Mouse (Mus musculus): ENCODE measurements at regions not wholly inside any gene's neighbourhood (a gene's known extent, or its start where the extent isn't known, plus 50 kb on each side); places are given as distances from the start of the nearest gene placed in this dataset.

DNA sequence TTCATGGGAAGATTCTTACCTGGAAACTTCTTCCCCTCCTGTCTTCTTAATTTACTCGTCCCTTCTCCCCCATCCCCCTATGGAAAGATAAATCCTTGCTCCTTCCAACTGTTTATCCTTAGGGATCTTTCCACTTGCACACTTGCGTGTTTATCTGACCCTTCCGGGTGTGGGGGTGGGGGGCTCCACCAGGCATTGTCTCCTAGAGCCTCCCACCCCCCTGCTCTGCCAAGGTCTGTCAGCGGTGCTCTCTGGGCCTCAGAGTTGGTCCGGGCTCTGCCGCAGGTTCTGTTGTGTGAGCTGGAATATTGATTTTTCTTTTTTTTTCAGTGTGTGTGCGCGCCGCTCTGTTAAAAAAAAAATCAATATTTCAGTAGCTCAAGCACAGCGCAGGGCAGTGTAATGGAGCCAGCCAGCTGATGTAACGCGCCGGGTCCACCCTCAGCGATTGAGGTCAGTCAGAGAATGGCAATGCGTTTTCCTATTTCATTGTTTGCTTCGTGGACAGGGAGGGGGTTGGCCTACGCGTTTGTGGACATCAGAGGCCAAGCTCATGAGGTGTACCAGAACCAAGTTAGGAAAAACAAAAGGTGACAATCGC lies 160.2 kb upstream of the Nfe2l3 start:
- no peak for DNase-seq (ENCODE audit: low spot score)

DNA sequence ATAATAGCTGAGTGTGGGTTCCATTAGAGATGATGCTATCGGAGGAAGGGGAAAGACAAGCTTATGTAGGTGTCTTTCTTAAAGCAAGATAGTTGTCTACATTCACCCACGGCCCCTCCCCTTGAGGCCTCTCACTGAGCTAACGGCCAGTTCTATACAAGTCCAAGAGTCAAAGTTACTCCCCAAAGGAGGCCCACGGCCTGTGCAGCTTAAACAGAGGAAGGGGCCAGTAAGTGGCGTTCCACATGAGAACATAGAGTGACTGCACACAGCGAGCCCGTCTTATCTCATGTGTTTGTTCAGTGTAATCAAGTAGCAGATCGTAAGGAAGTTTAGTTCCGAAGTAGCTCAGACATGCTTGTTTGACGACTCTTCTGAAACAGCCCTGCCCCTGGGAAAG lies 153.0 kb upstream of the Nfe2l3 start:
- no peak for DNase-seq (ENCODE audit: low spot score)

DNA sequence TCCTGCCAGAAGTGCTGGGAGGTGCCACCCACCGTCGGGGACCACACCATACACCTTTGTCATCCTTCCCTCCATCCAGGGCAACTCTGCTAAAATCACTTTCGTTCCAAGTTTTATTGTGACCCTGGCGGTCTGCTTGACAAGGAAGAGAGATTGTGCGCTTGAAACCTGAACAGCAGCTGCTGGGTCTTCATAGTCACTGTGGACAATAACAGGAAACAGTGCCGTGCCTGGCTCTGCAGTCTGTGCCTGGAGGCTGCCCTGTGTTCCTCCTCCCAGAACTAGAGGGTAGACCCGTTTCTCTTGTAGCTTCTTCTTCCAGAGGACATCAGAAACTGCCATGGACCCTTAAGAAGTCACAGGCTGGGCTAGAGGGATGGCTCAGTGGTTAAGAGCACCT lies 152.2 kb upstream of the Nfe2l3 start:
- DNase-seq (ENCODE audit: low spot score) = no peak

DNA sequence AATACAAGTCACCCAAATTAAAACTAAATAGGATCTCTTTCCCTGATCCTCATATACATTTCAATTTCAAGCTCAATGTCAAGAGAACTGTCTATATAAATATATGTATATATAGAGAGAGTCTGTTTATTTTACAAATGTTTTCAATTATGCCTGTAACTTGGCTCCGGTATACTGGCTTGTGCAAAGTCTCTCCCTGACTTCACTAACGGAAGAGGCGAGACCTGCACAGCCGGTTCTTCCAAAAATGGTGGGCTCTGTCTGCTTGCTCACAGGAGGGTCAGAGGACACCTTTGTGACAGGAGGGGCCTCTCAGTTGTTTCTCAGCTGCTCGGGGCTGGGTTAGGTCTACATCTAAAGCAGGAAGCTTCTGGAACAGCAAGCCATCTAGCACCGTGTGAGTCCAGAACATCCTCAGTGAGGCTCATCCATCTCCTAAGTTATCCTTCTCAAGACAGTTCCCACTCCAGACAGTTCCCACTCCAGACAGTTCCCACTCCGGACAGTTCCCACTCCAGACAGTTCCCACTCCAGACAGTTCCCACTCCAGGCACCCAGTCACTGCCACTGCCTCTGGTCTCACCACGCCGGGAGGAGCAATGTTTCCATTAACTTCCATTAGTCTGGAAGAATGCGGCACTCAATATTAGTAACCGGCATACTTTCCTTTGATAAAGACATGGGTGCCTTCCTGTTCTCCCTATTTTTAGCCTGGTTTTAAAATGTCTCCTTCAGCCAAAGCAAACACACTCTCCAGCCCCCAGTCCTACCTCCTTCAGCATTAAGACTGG lies 148.4 kb upstream of the Nfe2l3 start:
- DNase-seq (ENCODE audit: low spot score) = no peak

DNA sequence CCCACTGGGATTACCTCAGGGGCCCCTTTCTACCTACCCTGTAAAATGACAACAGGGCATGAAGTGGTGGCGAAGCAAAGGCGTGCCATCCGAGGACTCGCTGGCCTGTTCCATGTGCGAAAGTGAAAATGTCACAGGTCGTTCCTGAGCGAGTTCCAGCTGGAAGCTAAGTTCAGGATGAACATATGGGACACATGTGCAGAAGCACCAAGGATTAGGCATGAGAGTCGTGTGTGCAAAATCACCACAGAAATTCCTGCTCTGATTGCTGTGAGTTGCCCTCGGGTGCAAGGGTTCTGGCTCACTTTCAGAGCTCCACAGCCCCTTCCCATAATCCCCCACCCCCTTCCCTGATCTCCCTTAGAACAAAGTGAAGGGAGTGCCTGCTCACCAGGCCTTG lies 147.6 kb upstream of the Nfe2l3 start:
- no peak for DNase-seq (ENCODE audit: low spot score)

DNA sequence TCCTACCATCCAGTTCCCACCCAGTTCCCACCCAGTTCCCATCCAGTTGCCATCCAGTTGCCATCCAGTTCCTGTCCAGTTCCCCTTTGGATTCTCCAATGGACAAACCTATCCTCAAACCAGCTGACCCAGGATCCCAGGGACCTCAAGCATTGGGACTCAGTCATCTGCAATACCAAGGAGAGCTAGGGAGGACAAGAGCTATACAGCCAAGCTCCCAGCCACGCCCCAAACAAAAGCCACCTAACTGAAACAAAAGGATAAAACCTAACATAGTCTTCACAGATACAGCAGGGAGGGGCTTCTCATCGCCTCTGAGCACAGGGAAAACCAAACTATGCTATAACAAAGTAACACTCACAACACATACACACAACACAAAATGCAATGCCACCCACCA lies 145.6 kb upstream of the Nfe2l3 start:
- DNase-seq (ENCODE audit: low spot score) = no peak

DNA sequence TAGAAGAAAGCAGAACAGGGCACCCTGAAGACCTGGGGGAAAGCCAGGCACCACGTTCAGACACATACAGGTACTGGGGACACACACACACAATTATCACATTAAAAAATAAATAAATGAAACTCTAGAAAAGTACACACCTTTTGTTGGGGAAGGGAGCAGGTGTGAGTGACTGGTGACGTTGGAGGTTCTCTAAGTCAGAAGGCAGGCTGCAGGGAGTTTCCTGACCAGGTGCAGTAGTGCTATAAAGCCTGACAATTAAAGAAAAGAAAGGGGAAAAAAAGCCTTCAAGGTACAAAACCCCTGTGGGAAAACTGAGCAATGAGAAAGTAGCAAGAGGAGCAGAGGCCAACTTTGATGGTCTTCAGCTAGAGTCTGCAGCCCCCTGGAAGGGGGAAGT lies 145.1 kb upstream of the Nfe2l3 start:
- DNase-seq (ENCODE audit: low spot score) = no peak

DNA sequence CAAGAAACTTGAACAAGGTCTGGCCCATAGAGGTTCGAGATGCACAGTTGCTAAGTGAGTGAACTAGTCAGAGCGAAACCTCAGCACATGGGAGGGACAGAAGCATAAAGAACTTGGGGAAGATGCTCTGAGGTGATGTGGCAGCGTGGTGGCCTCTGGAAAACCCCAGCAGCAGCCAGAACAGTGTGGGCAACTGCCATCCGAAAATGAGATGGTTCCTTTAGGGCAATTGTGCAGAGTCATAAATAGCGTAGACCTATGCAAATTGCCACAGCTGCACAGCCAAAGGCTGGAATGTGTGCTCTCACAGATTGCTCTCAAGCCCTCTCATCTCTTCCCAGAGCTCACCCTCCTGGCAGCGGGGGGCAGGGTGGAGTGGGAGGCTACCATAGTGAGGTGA lies 144.7 kb upstream of the Nfe2l3 start:
- DNase-seq (ENCODE audit: low spot score) = no peak

DNA sequence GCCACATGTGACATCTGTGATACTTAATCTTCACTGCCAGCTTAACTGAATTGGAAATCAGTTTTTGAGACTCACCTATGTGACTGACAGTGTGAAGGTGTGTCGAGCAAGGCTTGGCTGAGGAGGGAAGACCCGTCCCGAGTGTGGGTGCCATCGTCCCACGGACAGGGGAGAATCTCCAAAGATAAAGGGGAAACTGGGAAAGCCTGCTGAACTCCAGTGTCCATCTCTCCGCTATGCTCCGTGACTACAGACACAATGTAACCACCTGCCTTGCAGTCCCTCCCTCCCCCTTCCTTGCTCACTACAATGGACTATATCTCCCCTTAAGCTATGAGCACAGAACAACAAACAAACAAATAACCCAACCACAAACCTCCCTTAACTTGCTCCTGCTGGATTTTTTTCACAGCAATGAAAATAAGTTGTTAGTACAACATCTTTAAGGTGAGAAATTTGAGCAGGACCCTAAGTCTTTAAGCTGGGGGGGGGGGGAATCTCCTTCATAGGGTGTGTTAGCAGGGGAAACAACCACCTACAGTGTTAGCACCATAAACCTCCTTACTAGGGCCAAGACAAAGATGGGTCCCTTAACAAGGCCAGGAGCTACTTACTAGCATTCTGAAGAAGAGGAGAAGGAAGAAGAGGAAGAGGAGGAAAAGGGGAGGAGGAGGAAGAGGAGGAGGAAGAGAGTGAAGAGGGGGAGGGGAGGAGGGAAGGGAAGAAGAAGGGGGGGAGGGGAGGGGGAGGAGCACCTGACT lies 144.0 kb upstream of the Nfe2l3 start:
- DNase-seq (ENCODE audit: low spot score) = no peak

DNA sequence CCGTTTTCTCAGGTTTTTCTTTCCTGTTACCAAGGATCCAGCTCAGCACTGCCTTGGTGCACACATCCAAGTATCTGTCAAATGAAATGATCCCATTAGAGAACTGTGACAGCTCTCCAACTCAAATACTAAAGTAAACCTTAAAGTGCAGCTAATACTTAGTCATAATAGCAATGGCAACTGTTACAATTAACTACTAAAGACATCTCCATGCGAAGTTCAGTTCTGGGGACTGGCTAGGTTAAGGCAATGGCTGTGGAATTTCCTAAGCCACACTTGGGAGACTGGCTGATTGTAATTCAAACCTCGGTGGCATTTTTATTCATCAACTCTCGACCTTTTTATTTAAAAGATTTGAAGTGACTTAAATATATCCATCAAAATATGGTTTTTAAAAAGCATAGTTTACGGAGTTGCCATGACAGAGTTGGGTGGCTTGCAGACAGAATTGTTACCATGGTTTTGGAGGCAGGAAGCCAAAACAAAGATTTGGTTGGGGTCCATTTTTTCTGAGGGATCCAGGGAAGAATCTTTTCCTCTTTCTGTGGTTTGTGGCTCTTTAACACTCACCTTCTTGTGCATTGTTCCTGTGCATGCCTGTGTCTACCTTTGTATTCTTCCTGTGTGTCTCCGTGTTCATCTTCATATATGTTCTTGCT lies 143.3 kb upstream of the Nfe2l3 start:
- no peak for DNase-seq (ENCODE audit: low spot score)

DNA sequence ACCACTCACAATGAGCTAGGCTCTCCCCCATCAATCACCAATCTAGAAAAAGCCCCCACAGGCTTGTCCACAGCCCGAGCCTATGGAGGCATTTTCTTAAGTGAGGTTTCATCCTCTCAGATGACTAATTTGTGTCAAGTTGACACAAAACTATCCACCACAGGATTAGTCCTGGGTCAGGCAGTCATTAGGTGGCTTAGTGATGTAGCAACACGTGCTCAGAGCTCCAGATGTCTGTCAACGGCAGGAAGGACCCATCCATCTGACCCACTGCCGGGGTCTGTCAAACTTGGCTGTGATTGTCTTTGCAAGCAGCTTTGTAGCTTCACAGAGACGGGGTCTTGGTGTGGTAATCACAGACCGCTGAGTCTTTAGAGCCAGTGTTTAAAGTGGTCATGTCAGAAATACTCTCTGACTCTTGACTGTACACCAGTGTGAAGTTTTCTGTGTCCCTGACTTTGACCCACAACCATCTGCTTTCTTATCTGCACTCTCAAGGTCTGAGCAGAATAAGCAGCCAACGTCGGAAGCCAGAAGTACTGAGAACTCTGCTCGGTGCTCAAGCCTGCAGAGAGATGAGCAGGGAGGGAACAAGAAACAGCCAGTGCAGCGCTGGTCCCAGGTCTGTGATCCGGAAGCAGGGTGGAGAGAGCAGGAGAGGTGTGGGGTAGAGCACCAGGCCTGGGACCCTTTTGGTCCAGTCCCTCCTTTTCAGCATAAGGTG lies 131.6 kb upstream of the Nfe2l3 start:
- no peak for DNase-seq (ENCODE audit: low spot score)

DNA sequence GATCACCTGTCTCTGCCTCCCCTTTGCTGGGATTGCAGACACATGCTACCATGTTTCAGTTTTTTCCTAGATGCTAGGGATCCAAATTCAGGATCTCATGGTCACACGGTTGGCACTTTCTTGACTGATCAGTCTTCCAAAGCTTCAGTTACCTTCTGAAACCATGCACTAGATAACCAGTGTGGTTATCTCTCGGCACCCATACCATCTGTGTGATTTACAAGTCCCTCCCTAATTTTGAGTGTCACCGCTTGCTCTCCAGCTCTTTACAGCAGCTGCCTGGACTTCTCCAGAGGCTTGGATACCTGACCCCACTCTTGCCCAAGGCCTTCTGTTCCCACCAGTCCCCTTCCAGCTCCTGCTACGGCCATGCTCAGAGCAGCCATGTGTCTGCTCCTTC lies 130.6 kb upstream of the Nfe2l3 start:
- no peak for DNase-seq (ENCODE audit: low spot score)

DNA sequence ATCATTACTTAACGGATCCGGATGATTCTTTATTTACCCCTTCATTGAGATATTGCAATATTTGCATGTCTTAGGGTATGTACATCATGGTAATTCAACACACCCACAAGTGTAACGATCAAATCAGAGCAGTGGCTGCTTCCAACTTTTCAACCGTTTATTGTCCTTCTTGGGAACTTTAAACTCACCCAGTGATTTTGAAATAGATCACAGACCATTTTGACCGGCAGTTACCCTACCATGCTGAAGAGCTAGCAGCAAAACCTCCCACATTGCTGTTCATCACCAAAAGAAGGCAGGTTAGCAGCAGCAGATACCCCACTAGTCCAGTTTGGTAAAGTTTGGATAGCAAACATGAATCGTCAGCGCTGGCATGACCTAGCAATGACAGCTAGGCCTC lies 130.2 kb upstream of the Nfe2l3 start:
- no peak for DNase-seq (ENCODE audit: low spot score)

DNA sequence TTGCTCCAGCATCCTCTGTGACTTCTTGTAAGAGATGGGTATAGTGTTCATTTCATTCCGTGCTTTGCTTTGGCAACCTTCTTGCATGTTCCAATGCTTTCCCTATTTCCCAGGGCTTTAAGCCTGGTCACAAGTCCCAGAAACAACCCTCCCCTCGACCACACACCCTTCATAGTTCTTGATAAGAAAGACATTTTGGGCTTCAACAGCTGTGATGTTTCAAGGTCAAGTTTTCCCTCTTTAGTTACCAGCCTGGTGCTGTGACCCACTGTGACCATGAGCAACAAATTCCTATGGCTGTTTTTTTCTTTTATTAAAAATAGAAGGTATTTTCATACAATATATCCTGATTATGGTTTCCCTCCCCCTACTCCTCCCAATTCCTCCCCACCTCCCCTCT lies 114.1 kb upstream of the Nfe2l3 start:
- DNase-seq (ENCODE audit: low spot score) = no peak

DNA sequence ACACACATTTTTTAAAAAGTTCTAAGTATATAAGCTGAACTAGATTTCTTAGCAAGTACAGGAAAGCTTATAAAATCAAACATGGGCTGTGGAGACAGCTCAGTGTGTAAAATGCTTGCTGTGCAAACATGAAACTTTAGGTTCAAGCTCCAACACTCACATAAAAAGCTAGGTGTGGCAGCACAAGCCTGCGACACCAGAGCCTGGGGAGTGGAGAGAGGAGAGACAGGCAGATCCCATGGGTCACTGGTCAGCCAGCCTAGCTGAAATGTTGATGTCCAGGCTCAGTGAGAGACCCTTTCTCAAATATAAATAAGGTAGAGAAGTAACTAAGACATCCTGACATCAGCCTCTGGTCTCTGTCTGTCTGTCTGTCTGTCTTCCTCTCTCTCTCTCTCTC lies 112.5 kb upstream of the Nfe2l3 start:
- DNase-seq (ENCODE audit: low spot score) = no peak

DNA sequence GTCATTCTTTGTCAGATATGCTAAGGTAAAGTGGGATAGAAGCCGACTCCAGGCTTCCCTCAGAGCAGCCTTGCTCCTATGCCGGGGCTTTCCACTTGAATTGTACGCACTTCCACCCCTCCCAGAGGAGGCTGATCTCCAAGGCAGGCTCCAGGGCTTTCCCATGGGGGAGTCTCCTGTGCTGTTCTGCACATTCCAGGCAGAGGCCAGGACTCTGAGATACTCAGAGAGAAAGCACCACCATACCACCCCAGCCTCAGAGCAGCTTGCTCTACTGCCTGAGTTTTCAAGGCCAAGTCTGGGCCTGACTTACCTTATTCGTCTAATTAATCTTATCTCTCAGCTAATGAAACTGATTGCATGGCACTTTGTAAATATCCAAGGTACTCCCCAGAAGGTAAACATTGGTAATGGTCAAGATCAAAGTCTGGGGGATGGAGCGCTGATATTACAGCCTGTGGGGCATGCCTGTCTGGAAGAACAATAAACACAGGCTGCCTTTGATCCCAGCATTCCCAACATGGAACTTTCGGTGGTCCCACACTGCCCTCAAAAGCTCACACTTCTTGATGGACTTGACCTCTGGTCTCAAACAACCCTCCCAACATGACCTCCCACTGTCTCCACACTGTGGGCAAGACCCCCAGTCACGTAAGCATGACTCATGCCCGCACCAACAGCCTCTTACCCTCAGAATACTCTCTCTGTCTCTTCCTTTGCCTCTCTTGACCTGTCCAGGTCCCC lies 111.6 kb upstream of the Nfe2l3 start:
- no peak for DNase-seq (ENCODE audit: low spot score)

DNA sequence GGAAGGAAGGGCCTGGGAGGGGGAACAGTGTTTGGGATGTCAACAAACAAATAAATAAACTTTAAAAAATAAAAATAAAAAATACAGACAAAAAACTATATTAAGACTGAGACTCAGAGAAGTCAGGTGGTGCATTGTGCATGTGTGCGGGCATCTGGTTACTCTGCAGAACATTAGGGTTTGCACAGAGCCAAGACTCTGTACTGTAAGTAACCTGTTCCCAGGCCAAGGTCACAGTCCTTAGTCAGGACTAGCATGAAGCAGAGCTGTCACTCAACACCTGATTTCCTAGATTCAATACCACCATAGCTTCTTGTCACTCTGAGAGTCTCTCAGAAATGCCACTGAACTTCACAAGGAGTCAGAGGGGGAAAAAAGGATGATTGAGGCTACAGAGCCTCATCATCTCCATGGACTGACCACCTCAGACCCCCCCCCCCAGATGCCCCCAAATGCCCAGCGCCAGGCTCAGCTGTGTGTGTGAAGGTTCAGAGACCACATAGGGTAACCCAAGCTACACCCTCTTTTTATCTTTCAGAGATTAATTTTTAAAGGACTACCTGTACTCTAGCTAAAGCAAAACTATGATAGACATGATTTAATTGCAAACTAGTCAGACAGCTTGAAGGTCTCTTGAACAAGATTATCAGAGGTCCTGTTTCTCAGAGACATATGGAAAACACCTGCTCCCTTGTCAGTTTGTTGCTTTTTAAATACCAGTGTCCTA lies 106.2 kb upstream of the Nfe2l3 start:
- DNase-seq (ENCODE audit: low spot score) = no peak

DNA sequence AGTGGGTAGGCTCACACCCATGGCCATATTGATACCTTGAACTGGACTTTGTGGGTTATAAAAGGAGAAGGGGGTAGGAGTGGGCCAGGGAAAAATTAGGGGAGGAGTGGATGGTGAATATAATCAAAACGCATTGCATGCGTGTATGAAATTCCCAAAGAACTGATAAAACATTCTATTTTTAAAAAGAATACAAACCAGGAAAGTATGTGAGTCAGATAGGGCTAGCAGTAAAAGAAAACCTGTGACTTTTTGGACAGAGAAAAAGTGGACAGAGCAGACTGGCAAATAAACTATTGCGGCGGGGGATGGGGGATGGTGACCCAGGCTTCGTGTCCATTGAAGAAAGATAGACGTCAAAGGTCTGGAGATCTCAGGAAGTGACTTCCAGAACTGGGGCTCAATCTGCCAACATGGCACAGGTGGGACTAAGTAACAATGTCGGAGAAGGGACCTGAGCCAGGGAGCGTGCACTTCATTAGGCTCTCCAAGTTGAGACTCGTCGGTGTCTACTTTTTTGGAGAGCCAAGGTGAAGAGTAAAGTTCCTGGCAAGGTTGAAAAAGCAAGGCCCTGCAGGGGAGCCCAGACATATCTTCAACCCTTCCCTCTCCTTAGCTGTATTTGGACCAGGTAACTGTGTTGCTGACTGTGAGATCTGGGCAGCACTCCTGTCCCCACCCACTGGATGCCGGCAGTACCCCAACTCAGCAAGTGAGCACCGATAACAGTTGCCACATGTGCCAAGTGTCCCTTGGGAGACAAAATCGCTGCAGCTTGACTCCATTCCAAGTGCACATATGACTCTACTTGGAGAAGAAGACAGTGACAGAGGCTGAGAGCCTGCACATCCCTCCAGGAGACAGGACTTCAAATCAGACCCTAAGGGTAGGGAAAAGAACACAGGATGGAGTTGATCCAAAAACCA lies 103.1 kb upstream of the Nfe2l3 start:
- no peak for DNase-seq (ENCODE audit: low spot score)

DNA sequence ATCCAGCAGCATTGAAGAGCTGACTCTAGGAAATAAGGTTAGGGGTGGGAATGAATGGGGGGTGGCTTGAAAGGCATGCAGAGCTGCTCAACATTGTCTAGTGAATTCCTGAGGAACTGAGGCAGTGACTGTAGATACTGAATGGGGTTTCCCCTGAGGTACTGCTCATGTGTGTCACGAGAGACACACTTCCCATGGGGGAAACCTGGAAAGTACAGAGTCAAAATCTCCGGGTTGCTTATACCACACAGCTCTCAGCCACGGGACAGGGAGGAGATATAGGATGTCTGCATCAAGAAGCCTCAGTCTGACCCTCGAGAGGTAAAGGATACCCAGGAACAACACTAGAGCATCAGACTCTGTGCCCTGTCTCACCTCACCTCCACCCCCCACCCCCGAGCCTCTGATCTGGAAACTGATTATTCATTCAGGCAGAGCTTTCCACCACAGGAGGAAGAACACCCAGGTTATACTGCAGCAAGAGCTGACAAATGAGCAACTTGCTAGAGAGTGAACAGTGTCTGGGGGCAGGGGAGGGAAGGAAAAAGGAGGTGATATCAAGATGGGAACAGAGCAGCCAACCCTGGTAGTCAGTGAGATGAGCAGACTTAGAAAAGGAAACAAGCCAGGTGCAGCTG lies 102.3 kb upstream of the Nfe2l3 start:
- DNase-seq (ENCODE audit: low spot score) = no peak
